Mouse (Mus musculus) ES-Bruce4 (cell line): ENCODE data around the gene Foxred1.

ENCODE experiments used
- CTCF ChIP-seq: IDR thresholded peaks from one replicate; pipeline ENCODE4 v1.8.1; 2011; ENCODE audit warnings: low read depth, low read length
- POLR2A ChIP-seq: IDR thresholded peaks from one replicate; pipeline ENCODE4 v1.8.1; 2011; ENCODE audit warnings: low read length; ENCODE audit not compliant: insufficient read depth

- TF ChIP-seq CTCF (no peak), POLR2A (no peak)
Measured at GRCm38 (mm10) chr9:35223466-35223865, 12.6 kb upstream of the Foxred1 start.
